Mouse (Mus musculus) thymus, postnatal 4 days (tissue): ENCODE measurements around the gene Armc5.

Experiments
- DNase-seq: peaks from one replicate; pipeline ENCODE4 v3.0.0; 2021

The Armc5 gene

GRCm38 (mm10) chr7:128246496-128247391 lies 9.6 kb downstream of the Armc5 start, which contains the start of gene Tgfb1i1:
Gene Tgfb1i1 (plus strand): TSS chr7:128246812.
- DNase-seq, result no peak

- peak; percentile 92 for DNase-seq
Measured at GRCm38 (mm10) chr7:128247443-128247842, 10.3 kb downstream of the Armc5 start.

GRCm38 (mm10) chr7:128248081-128249042 lies 11.2 kb downstream of the Armc5 start:
- no peak for DNase-seq

- DNase-seq, result no peak
Measured at GRCm38 (mm10) chr7:128249998-128250397, 12.9 kb downstream of the Armc5 start.

GRCm38 (mm10) chr7:128251946-128252345 lies 14.8 kb downstream of the Armc5 start:
- peak; percentile 53 for DNase-seq

GRCm38 (mm10) chr7:128252609-128253008 lies 15.5 kb downstream of the Armc5 start:
- DNase-seq, result peak; percentile 93

GRCm38 (mm10) chr7:128254978-128255377 lies 17.8 kb downstream of the Armc5 start:
- no peak for DNase-seq

- DNase-seq, result no peak
Measured at GRCm38 (mm10) chr7:128255757-128256156, 18.6 kb downstream of the Armc5 start.

- no peak for DNase-seq
Measured at GRCm38 (mm10) chr7:128256783-128257334, 19.7 kb downstream of the Armc5 start.

- DNase-seq, result no peak
Measured at GRCm38 (mm10) chr7:128265411-128265810, 28.3 kb downstream of the Armc5 start, which contains the start of gene Slc5a2. Gene Slc5a2 (plus strand): TSS chr7:128265657.

- DNase-seq, result no peak
Measured at GRCm38 (mm10) chr7:128266056-128266455, 28.9 kb downstream of the Armc5 start.

- DNase-seq, result no peak
Measured at GRCm38 (mm10) chr7:128267391-128267790, 30.2 kb downstream of the Armc5 start.

GRCm38 (mm10) chr7:128267813-128268212 lies 30.7 kb downstream of the Armc5 start:
- no peak for DNase-seq

- DNase-seq, result no peak
Measured at GRCm38 (mm10) chr7:128270431-128270850, 33.3 kb downstream of the Armc5 start.

- no peak for DNase-seq
Measured at GRCm38 (mm10) chr7:128271496-128271895, 34.4 kb downstream of the Armc5 start.

- no peak for DNase-seq
Measured at GRCm38 (mm10) chr7:128276051-128276450, 38.9 kb downstream of the Armc5 start.

GRCm38 (mm10) chr7:128279750-128280149 lies 42.6 kb downstream of the Armc5 start:
- no peak for DNase-seq

- no peak for DNase-seq
Measured at GRCm38 (mm10) chr7:128281765-128282164, 44.6 kb downstream of the Armc5 start.

GRCm38 (mm10) chr7:128282532-128283244 lies 45.5 kb downstream of the Armc5 start:
- DNase-seq, result no peak

GRCm38 (mm10) chr7:128284047-128284446 lies 46.9 kb downstream of the Armc5 start:
- no peak for DNase-seq

GRCm38 (mm10) chr7:128285060-128285459 lies 47.9 kb downstream of the Armc5 start:
- DNase-seq, result no peak

GRCm38 (mm10) chr7:128288923-128289544 lies 51.9 kb downstream of the Armc5 start:
- DNase-seq, result peak; percentile 47
